Mouse (Mus musculus) spleen, postnatal 4 days (tissue): Measurements from ENCODE around the gene Dsn1.

Source experiments
- DNase-seq, 2 experiments: peaks; one replicate each; pipeline ENCODE4 v3.0.0; 2022; ENCODE audit warnings: low spot score in 2 of 2

Dsn1 gene

GRCm38 (mm10) chr2:157006511-157007233, at the start of gene Dsn1:
Gene Dsn1, minus strand, starts transcription at chr2:157007154.
- DNase-seq: peak; percentile 90 to 97

GRCm38 (mm10) chr2:157055721-157056120, 48.8 kb upstream of the Dsn1 start:
- DNase-seq: no peak

- no peak for DNase-seq
These were observed 47.9 kb upstream of the Dsn1 start for GRCm38 (mm10) chr2:157054816-157055215.

- DNase-seq: no peak
These were observed 47.3 kb upstream of the Dsn1 start for GRCm38 (mm10) chr2:157054297-157054696.

GRCm38 (mm10) chr2:157053787-157054186, 46.8 kb upstream of the Dsn1 start:
- DNase-seq: no peak

GRCm38 (mm10) chr2:157053124-157053523, 46.2 kb upstream of the Dsn1 start:
- no peak for DNase-seq

GRCm38 (mm10) chr2:157052448-157052847, 45.5 kb upstream of the Dsn1 start:
- no peak for DNase-seq

GRCm38 (mm10) chr2:157049831-157050243, 42.9 kb upstream of the Dsn1 start:
- DNase-seq: no peak

GRCm38 (mm10) chr2:157048395-157049181, 41.6 kb upstream of the Dsn1 start:
- no peak for DNase-seq

- no peak for DNase-seq
These were observed 40.0 kb upstream of the Dsn1 start for GRCm38 (mm10) chr2:157046956-157047355.

- no peak for DNase-seq
These were observed 39.0 kb upstream of the Dsn1 start for GRCm38 (mm10) chr2:157045932-157046331.

GRCm38 (mm10) chr2:157043987-157044386, 37.0 kb upstream of the Dsn1 start:
- no peak for DNase-seq

GRCm38 (mm10) chr2:157043556-157043955, 36.6 kb upstream of the Dsn1 start:
- DNase-seq: no peak

- no peak for DNase-seq
These were observed 34.5 kb upstream of the Dsn1 start for GRCm38 (mm10) chr2:157041421-157041820.

- no peak for DNase-seq
These were observed 33.7 kb upstream of the Dsn1 start for GRCm38 (mm10) chr2:157040649-157041046.

GRCm38 (mm10) chr2:157039900-157040648, 33.1 kb upstream of the Dsn1 start:
- DNase-seq: peak in 1 of 2 experiments; percentile 62

GRCm38 (mm10) chr2:157037303-157037702, 30.3 kb upstream of the Dsn1 start:
- DNase-seq: no peak

GRCm38 (mm10) chr2:157036400-157036799, 29.4 kb upstream of the Dsn1 start:
- no peak for DNase-seq

- DNase-seq: no peak
These were observed 28.4 kb upstream of the Dsn1 start for GRCm38 (mm10) chr2:157035371-157035770.

GRCm38 (mm10) chr2:157030804-157031203, 23.9 kb upstream of the Dsn1 start:
- DNase-seq: peak; percentile 83 to 97

- no peak for DNase-seq
These were observed 21.3 kb upstream of the Dsn1 start for GRCm38 (mm10) chr2:157028261-157028660.
